Mouse (Mus musculus): Measurements from ENCODE around the gene Npm1.

Gene Npm1

DNA sequence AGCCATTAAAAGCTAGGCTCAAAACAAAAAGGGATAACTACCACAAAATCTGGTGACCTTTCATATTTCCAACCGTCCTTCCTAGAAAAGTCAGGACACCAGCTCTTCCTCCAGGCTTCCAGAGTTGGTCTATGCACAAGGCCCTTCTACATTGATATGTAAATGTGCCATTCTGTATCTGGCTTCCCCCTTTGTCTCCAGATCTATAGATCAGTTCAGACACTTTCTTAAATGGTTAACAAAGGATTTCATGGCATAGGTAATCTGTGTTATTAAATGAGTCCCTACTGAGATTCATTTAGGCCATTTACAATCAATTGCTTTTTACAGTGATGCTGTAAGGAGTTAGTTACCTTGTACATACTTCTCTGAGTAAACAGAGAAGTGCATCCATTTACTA, 16.8 kb upstream of the Npm1 start:
- no peak for DNase-seq (ENCODE audit: low spot score)

GRCm38 (mm10) chr11:33176525-33177245, 13.7 kb upstream of the Npm1 start:
- DNase-seq (ENCODE audit: low spot score) = no peak

DNA sequence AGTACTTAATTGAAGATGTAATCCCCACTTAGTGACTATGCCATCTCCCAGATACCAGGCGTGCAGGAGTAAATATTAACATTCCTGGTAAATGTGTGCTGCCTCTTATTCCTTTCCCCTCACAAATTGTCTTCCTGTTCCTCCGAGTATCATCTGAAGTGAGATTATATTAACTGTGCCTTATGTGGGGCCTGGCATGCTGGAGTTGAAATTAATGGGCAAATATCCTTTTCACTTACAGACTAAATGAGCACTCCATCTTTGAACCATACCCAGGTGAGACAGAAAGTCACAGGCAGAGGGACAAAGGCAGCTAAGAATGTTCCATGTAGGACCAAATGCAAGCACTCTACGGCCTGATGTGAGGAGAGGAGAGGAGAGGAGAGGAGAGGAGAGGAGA, 12.8 kb upstream of the Npm1 start:
- no peak for DNase-seq (ENCODE audit: low spot score)

DNA sequence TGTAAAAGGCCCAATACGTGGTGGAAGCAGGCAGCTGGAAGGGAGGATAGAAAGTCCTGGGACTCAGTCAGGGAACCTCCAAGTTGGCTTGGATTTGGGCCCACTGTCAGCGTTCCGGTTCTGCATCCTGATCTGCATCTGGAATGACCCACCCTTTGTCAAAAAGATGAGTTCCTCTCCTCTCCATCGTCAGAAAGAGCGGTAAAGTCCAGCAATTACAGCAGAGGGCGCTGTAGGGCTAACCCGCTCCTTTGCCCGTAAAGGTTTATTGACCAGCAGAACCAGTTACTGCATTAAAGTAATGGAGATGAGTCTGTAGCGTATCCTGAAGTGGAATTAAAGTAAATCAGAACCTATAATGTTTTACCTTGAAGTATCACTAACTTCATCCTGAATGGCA, 7.5 kb upstream of the Npm1 start:
- peak; percentile 44 for DNase-seq (ENCODE audit: low spot score)

DNA sequence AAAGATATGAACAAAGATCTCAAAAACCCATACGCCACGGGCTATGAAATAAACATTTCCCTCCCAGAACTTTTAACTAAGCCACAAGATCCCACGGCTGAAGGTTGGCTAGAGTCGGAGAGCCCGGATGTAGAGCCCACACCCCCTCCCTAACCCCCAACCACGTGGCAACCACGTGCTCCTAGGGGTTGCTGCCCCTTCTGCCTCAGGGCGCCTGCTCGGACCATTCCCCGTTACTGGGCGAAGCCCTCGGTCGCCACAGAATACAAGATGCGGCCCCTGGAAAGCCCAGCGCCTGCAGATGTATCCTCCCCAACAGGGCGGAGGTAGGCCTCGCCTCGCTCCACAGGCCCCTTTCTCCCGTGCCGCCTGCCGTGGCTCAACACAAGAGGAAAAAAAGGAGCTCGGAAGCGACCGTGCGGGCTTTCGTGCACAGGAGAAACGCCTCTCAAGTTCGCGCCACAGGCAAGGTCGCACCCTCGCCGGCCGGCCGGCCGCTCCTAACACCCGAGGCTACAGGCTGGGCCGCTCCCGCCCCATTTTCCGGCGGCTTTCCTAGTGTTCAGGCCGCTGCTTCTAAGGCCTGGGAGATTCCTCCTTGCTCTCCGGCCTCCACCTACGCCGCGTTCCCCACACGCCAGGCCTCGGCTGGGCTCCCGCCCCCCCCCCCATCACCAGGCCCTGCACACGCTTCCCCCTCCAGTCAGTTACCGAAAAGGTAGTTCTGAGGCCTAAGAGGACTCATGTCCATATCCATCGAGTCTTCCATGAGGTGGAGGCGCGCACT, 602 bp downstream of the Npm1 start:
- peak; percentile 54 for DNase-seq (ENCODE audit: low spot score)

- no peak for DNase-seq (ENCODE audit: low spot score)
These were observed 3.3 kb downstream of the Npm1 start for GRCm38 (mm10) chr11:33159741-33160140.

DNA sequence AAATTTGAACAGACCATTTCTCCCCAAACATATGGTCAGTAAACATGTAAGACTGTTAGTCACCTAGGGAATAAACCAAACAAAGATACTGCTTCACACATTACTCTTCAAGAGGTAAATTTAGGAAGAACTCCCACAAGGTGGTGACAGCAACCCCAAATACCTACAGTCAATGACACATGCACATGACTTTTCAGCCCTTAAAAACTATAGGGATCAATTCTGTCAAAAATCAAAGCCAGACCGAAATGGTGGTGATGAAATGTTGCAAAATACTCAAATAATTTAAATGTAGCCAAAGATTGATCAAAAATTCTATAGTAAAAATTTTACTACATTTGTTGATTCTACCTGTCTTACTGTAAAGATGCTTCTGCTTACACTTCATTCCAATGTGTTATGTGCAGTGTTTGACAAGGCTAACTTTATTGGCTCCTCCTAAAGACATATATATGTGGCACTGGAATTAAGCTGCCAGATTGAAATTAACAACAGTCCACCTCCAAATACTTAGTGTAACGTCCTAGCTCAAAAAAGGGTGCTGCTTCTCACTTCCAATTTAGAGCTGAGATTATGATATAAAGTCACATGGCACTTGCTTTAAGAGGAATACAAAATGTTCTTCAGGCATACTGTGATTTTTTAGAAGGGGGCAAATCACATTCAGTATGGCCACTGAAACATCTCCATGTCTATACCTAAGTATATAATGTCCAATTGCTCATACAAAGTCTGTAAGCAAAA, 5.4 kb downstream of the Npm1 start:
- no peak for DNase-seq (ENCODE audit: low spot score)

DNA sequence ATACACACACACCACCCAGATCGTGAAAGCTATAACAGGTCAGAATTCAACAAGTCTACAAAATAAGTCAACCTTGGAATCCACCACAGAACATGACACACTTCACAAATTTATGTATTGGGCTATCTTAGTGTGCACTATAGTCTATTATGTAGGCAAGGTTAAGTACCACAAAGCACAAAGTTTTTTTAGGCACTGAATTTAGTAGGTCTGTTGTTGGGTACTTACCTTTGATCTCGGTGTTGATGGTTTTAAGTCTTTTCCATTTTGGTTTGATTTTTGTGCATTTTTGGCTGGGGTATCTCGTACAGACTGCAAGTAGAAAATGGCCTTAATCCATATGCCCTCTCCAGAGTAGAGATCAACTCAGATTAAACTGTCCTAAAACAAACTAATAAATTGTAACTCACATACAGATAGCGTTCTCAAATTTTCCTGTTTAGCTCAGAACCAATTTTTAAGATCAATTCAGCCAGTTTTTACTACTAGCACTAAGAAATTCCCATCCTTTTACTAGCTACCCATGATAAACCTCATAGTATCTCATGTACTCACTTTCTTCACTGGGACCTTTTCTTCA, 6.5 kb downstream of the Npm1 start:
- no peak for DNase-seq (ENCODE audit: low spot score)

DNA sequence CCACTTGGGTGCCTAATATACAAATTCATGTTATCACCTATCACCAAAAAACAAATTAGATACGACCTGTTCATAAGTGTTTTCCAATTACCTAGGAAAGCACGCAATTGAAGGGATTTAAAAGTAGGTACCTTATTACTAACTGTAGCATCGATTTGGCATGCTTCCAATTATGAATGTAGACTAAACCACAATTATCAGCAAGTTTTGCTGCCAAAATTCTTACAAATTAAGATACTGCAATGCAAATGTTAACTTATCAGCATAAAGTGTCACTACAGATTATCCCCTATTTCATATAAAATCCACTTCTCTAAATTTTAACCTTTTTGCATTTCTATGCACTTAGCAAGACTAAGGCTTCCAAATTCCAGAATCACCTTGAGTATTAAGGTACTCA, 8.5 kb downstream of the Npm1 start:
- no peak for DNase-seq (ENCODE audit: low spot score)

DNA sequence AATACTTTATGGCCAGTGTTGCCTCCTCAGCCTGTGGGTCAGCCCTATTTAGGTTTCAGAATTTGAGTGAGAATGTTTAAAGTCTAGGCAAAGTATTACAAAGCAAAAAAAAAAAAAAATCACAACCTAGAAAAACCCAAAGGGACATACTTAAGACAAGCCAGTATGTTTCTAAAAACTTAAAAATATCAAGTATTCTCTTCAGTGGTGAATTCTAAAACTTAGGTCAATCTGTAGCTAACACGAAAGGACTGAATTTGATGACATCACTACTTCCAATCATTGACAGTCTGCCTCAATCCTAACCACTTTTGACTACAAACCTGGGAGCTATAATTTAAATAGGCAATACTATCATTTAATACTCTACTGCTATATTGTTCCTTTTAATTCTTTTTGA, 10.0 kb downstream of the Npm1 start:
- no peak for DNase-seq (ENCODE audit: low spot score)

- DNase-seq (ENCODE audit: low spot score) = no peak
These were observed 11.2 kb downstream of the Npm1 start for GRCm38 (mm10) chr11:33151780-33152145.

DNA sequence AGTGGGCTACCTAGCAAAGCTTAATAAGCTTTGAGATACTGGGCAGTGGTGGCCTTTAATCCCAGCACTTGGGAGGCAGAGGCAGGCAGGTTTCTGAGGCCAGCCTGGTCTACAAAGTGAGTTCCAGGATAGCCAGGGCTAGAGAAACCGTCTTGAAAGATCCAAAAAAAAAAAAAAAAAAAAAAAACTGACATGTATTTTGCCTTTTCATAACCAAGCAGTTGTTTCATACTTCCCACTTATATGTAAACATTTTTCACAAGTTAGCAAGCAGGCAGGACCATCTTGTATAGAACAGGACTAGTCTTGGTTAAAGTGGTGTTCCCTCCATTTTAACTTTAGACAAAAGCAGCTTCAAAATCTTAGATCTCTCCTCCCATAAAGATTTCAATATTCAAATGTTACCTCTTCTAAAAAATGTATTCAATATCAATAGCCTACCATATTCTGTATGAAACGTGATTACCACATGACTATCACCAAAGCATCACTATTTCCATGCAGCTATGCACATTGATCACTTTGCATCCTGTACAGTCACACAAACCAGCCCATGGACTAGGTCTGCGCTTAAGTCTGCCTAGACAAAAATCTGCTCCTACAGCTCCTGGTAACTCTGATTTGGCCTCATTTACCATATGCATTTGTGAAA, 11.8 kb downstream of the Npm1 start:
- DNase-seq (ENCODE audit: low spot score) = no peak

GRCm38 (mm10) chr11:33150364-33150763, 12.6 kb downstream of the Npm1 start:
- DNase-seq (ENCODE audit: low spot score) = no peak

DNA sequence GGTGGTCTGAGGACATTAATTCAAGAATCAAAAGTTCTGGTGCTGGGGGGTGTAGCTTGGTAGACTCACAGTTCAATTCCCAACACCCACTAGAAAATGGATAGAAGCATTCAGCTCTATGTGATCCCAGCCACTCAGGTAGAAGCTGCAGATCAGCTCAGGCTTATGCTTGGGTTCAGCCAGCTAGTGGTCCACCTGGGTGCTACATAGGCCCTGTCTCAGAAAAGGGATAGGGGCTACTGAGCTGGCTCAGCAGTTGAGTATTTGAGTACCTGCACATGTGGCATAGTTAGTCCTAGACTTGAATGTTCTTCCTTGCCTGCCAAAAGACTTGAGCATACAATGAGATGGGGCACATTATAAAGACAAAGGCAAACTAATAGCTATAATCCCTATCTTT, 13.6 kb downstream of the Npm1 start:
- no peak for DNase-seq (ENCODE audit: low spot score)

DNA sequence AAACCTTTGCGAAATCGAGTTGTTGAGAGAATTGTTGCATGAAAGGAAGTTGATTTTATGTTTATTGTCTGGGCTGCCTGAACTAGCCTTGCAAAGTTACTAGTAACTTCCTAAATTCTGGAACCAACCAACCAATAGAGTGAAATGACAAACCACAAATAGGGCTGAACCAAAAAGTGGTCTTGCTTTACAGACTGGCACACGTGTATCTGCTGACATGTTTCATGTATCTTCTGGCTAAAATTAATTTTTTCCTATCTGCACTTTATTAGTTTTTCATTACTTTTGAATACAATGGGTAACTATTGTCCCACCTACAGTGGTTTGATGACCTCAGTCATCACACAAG, 13.9 kb downstream of the Npm1 start:
- no peak for DNase-seq (ENCODE audit: low spot score)

GRCm38 (mm10) chr11:33148338-33149087, 14.5 kb downstream of the Npm1 start:
- peak; percentile 48 for DNase-seq (ENCODE audit: low spot score)

GRCm38 (mm10) chr11:33147572-33148337, 15.3 kb downstream of the Npm1 start:
- no peak for DNase-seq (ENCODE audit: low spot score)

GRCm38 (mm10) chr11:33147171-33147571, 15.8 kb downstream of the Npm1 start, which contains the start of gene Fgf18:
Gene Fgf18 (minus strand): TSS chr11:33147400.
- no peak for DNase-seq (ENCODE audit: low spot score)

GRCm38 (mm10) chr11:33146651-33147131, 16.3 kb downstream of the Npm1 start:
- DNase-seq (ENCODE audit: low spot score) = no peak

DNA sequence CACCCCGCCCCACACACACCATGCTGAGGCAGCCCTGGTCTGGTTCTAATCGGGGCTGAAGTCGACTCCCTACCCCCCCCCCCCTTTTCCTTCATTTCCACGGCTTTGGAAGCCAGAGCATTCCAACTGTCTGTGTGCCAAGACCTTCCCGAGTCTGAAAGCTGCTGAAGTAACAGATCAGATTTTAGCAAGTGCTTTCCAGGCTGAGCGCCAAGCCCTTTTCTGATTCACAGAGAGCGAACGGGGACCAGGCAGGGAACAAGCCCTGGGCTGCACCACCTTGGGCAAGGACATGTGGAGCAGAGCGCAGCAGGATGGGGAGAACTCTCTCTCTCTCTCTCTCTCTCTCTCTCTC, 16.9 kb downstream of the Npm1 start:
- DNase-seq (ENCODE audit: low spot score) = no peak

Data from c-Kit-positive CD71-positive TER-119-positive erythroid progenitor cells, embryonic 14.5 days (primary cell).